Mouse (Mus musculus): ENCODE results near the gene Cdkal1. TPM values are rescaled to one million over a fixed set of nuclear protein-coding genes. Genes with fewer than 3 reads are reported as not detected.
A peak's percentile ranks its signal among the peaks of the same experiment; 100 is the strongest.

The Cdkal1 gene
- polyA plus RNA-seq, 1 experiment from 2014 or later, result 14.7 TPM

GRCm38 (mm10) chr13:29831126-29831525, 24.3 kb downstream of the Cdkal1 start:
- DNase-seq (ENCODE audit: low spot score) (no peak), ATAC-seq (ENCODE audit: low FRiP score, low TSS enrichment) (no peak)
- 48% methylated on average over 4 of the region's 4 CpGs for WGBS
- TF ChIP-seq EP300 (optimal IDR thresholded peaks at IDR 0.05) (no peak), CTCF (IDR thresholded peaks at IDR 0.05; ENCODE audit: low read depth) (no peak)
- no peaks in the 10 kb centered on the region for H3K4me1 ChIP-seq (replicated peaks; ENCODE audit: control insufficient read depth, insufficient read depth)
- no peak overlapping the region for H3K4me2 ChIP-seq (replicated peaks; ENCODE audit: low read depth)
- no peaks in the 10 kb centered on the region for H3K36me3 ChIP-seq (ENCODE audit: control insufficient read depth, insufficient read depth, low read length)
- H3K4me3 ChIP-seq (ENCODE audit: low read depth, low read length), result no peak overlapping the region
- H3K9me3 ChIP-seq (ENCODE audit: control insufficient read depth, low read length), result no peaks in the 10 kb centered on the region
- H3K9ac ChIP-seq (ENCODE audit: low read length), result no peak overlapping the region
- no peak overlapping the region for H3K27ac ChIP-seq (replicated peaks)
- H3K27me3 ChIP-seq (ENCODE audit: control insufficient read depth, insufficient read depth, low read length), result no peaks in the 10 kb centered on the region

- ATAC-seq (ENCODE audit: low FRiP score, low TSS enrichment) (peak; percentile 65; the same call in 1 of the 2 replicates), DNase-seq (ENCODE audit: low spot score) (no peak)
- Histone ChIP-seq H3K9ac (ENCODE audit: low read length) (no peak overlapping the region), H3K4me1 (replicated peaks; ENCODE audit: control insufficient read depth, insufficient read depth) (no peaks in the 10 kb centered on the region), H3K27me3 (ENCODE audit: control insufficient read depth, insufficient read depth, low read length) (no peaks in the 10 kb centered on the region), H3K27ac (replicated peaks) (no peak overlapping the region), H3K9me3 (ENCODE audit: control insufficient read depth, low read length) (no peaks in the 10 kb centered on the region), H3K4me3 (ENCODE audit: low read depth, low read length) (no peak overlapping the region), H3K36me3 (ENCODE audit: control insufficient read depth, insufficient read depth, low read length) (no peaks in the 10 kb centered on the region), H3K4me2 (replicated peaks; ENCODE audit: low read depth) (no peak overlapping the region)
- TF ChIP-seq CTCF (IDR thresholded peaks at IDR 0.05; ENCODE audit: low read depth) (no peak), EP300 (optimal IDR thresholded peaks at IDR 0.05) (no peak)
- WGBS, result 66% methylated on average over 1 of the region's 1 CpGs
These were observed 27.4 kb downstream of the Cdkal1 start for GRCm38 (mm10) chr13:29828032-29828431.

GRCm38 (mm10) chr13:29826469-29826868, 29.0 kb downstream of the Cdkal1 start:
- no peak overlapping the region for H3K4me3 ChIP-seq (ENCODE audit: low read depth, low read length)

GRCm38 (mm10) chr13:29826041-29826440, 29.4 kb downstream of the Cdkal1 start:
- Histone ChIP-seq H3K9me3 (ENCODE audit: control insufficient read depth, low read length) (no peaks in the 10 kb centered on the region), H3K9ac (ENCODE audit: low read length) (no peak overlapping the region), H3K4me1 (replicated peaks; ENCODE audit: control insufficient read depth, insufficient read depth) (no peaks in the 10 kb centered on the region), H3K27me3 (ENCODE audit: control insufficient read depth, insufficient read depth, low read length) (no peaks in the 10 kb centered on the region), H3K4me3 (ENCODE audit: low read depth, low read length) (no peak overlapping the region), H3K4me2 (replicated peaks; ENCODE audit: low read depth) (no peak overlapping the region), H3K36me3 (ENCODE audit: control insufficient read depth, insufficient read depth, low read length) (no peaks in the 10 kb centered on the region), H3K27ac (replicated peaks) (no peak overlapping the region)
- DNase-seq (ENCODE audit: low spot score), result no peak
- TF ChIP-seq EP300 (optimal IDR thresholded peaks at IDR 0.05) (no peak), CTCF (IDR thresholded peaks at IDR 0.05; ENCODE audit: low read depth) (no peak)
- no peak for ATAC-seq (ENCODE audit: low FRiP score, low TSS enrichment)

More at GRCm38 (mm10) chr13:29826469-29826868, 29.0 kb downstream of the Cdkal1 start:
- no peak for TF ChIP-seq EP300 (optimal IDR thresholded peaks at IDR 0.05)
- TF ChIP-seq CTCF (IDR thresholded peaks at IDR 0.05; ENCODE audit: low read depth), result no peak
- H3K27ac ChIP-seq (replicated peaks), result no peak overlapping the region
- no peaks in the 10 kb centered on the region for H3K4me1 ChIP-seq (replicated peaks; ENCODE audit: control insufficient read depth, insufficient read depth)
- ATAC-seq (ENCODE audit: low FRiP score, low TSS enrichment) (no peak), DNase-seq (ENCODE audit: low spot score) (no peak)
- no peaks in the 10 kb centered on the region for H3K36me3 ChIP-seq (ENCODE audit: control insufficient read depth, insufficient read depth, low read length)
- H3K9ac ChIP-seq (ENCODE audit: low read length), result no peak overlapping the region
- H3K4me2 ChIP-seq (replicated peaks; ENCODE audit: low read depth), result no peak overlapping the region
- H3K9me3 ChIP-seq (ENCODE audit: control insufficient read depth, low read length), result no peaks in the 10 kb centered on the region
- 33% methylated on average over 2 of the region's 2 CpGs for WGBS
- no peaks in the 10 kb centered on the region for H3K27me3 ChIP-seq (ENCODE audit: control insufficient read depth, insufficient read depth, low read length)

GRCm38 (mm10) chr13:29824797-29825196, 30.7 kb downstream of the Cdkal1 start:
- H3K4me1 ChIP-seq (replicated peaks; ENCODE audit: control insufficient read depth, insufficient read depth), result no peaks in the 10 kb centered on the region
- DNase-seq (ENCODE audit: low spot score) (no peak), ATAC-seq (ENCODE audit: low FRiP score, low TSS enrichment) (no peak)
- no peak overlapping the region for H3K27ac ChIP-seq (replicated peaks)
- TF ChIP-seq CTCF (IDR thresholded peaks at IDR 0.05; ENCODE audit: low read depth) (no peak), EP300 (optimal IDR thresholded peaks at IDR 0.05) (no peak)
- no peak overlapping the region for H3K9ac ChIP-seq (ENCODE audit: low read length)
- H3K4me3 ChIP-seq (ENCODE audit: low read depth, low read length), result no peak overlapping the region
- WGBS, result 70% methylated on average over 4 of the region's 4 CpGs
- H3K27me3 ChIP-seq (ENCODE audit: control insufficient read depth, insufficient read depth, low read length), result no peaks in the 10 kb centered on the region
- no peaks in the 10 kb centered on the region for H3K9me3 ChIP-seq (ENCODE audit: control insufficient read depth, low read length)
- H3K4me2 ChIP-seq (replicated peaks; ENCODE audit: low read depth), result no peak overlapping the region
- no peaks in the 10 kb centered on the region for H3K36me3 ChIP-seq (ENCODE audit: control insufficient read depth, insufficient read depth, low read length)

GRCm38 (mm10) chr13:29824326-29824725, 31.1 kb downstream of the Cdkal1 start:
- H3K4me1 ChIP-seq (replicated peaks; ENCODE audit: control insufficient read depth, insufficient read depth), result no peaks in the 10 kb centered on the region
- H3K27ac ChIP-seq (replicated peaks), result no peak overlapping the region
- TF ChIP-seq CTCF (IDR thresholded peaks at IDR 0.05; ENCODE audit: low read depth) (no peak), EP300 (optimal IDR thresholded peaks at IDR 0.05) (no peak)
- H3K4me2 ChIP-seq (replicated peaks; ENCODE audit: low read depth), result no peak overlapping the region
- no peak for ATAC-seq (ENCODE audit: low FRiP score, low TSS enrichment)
- no peaks in the 10 kb centered on the region for H3K36me3 ChIP-seq (ENCODE audit: control insufficient read depth, insufficient read depth, low read length)
- H3K9me3 ChIP-seq (ENCODE audit: control insufficient read depth, low read length), result no peaks in the 10 kb centered on the region
- H3K9ac ChIP-seq (ENCODE audit: low read length), result no peak overlapping the region
- H3K4me3 ChIP-seq (ENCODE audit: low read depth, low read length), result no peak overlapping the region
- 56% methylated on average over 8 of the region's 8 CpGs for WGBS
- DNase-seq (ENCODE audit: low spot score), result no peak
- no peaks in the 10 kb centered on the region for H3K27me3 ChIP-seq (ENCODE audit: control insufficient read depth, insufficient read depth, low read length)
